Mouse (Mus musculus): ENCODE results near the gene Mesp1.

- TF ChIP-seq CTCF (IDR thresholded peaks at IDR 0.05; ENCODE audit: borderline replicate concordance, control insufficient read depth, extremely low read depth, insufficient read depth, low read length, poor library complexity) (no peak), POLR2A (IDR thresholded peaks at IDR 0.05; ENCODE audit: control insufficient read depth, extremely low read depth, insufficient read depth, low read length, poor library complexity) (no peak)
Observed at GRCm38 (mm10) chr7:79761124-79761876, 32.3 kb downstream of the Mesp1 start.

Data from thymus, adult 2 months (tissue).